Mouse (Mus musculus) small intestine, adult 2 months (tissue): ENCODE data around the gene Haghl.

ENCODE experiments used
- CTCF ChIP-seq: fragments of 200-500 bp; IDR thresholded peaks from 2 replicates; pipeline ENCODE4 v1.5.1; 2012; ENCODE audit warnings: low read depth, mild to moderate bottlenecking, control low read depth, inconsistent platforms, low read length, moderate library complexity, mixed read lengths; ENCODE audit not compliant: insufficient replicate concordance, insufficient read length; ENCODE audit errors: extremely low read depth
- POLR2A ChIP-seq: fragments of 200-500 bp; IDR thresholded peaks from 2 replicates; pipeline ENCODE4 v1.6.1; 2012; ENCODE audit warnings: low read depth, mild to moderate bottlenecking, control low read depth, inconsistent platforms, low read length, moderate library complexity

GRCm38 (mm10) chr17:25781339-25781738, 4.1 kb downstream of the Haghl start:
- no peak for TF ChIP-seq CTCF
- no peak for TF ChIP-seq POLR2A
